Mouse (Mus musculus) kidney, postnatal 25 days (tissue): ENCODE measurements around the gene Olfr1441.

Source experiments
- DNase-seq, 2 experiments: peaks; one replicate each; pipeline ENCODE4 v3.0.0; 2021; ENCODE audit warnings: mixed read lengths in 2 of 2

Olfr1441 gene

DNA sequence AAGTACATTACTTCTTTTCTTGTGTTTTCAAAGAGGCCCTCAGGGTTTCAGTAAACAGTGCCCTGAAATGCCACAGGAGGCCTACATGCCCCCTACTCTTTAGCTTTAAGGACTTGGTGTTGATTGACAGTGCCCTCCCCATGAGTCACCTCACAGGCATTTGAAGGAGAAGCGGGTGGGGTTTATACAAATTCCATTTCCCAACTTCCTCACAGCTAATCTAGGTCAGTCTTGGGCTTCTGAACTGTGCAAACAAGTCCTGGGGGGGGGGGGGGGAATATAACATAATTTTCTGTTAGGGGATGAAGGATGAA, 46.4 kb downstream of the Olfr1441 start:
- DNase-seq, result no peak

- no peak for DNase-seq
Measured at GRCm38 (mm10) chr19:12464127-12464526, 46.9 kb downstream of the Olfr1441 start.

GRCm38 (mm10) chr19:12464674-12465073, 47.4 kb downstream of the Olfr1441 start:
- no peak for DNase-seq

GRCm38 (mm10) chr19:12465530-12466144, 48.4 kb downstream of the Olfr1441 start:
- DNase-seq, result no peak

DNA sequence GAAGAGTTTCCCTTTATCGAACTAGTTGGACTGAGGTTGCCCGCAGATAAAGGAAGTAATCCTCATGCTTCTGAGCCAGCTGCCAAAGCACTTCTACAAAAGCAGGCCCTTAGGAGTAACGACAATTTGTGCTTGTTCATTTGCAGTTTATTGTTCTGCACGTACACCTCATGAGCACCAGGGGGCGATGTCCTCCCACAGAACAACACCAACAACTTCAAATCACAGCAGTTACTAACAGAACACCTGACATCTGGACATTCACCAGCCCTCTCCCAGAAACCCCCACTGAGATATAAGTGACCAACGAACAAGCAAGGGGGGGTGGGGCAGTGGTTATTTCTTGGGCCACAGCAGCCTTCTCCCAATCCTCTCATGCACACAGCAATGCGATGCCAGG, 49.0 kb downstream of the Olfr1441 start:
- peak; percentile 64 to 72 for DNase-seq

GRCm38 (mm10) chr19:12467436-12467835, 50.2 kb downstream of the Olfr1441 start:
- DNase-seq, result peak in 1 of 2 experiments; percentile 29

GRCm38 (mm10) chr19:12471866-12472265, 54.6 kb downstream of the Olfr1441 start:
- DNase-seq, result no peak

GRCm38 (mm10) chr19:12472381-12472976, 55.2 kb downstream of the Olfr1441 start:
- DNase-seq, result no peak
